Mouse (Mus musculus) brain, embryonic 14.5 days (tissue): ENCODE results near the gene Gm9803.

Experiments used
- CTCF ChIP-seq: fragments of 200-500 bp; IDR thresholded peaks from 2 replicates; pipeline ENCODE4 v1.5.1; 2012; ENCODE audit warnings: inconsistent platforms, mild to moderate bottlenecking, moderate library complexity, borderline replicate concordance; ENCODE audit not compliant: insufficient read depth, insufficient read length; ENCODE audit errors: extremely low read depth
- POLR2A ChIP-seq: fragments of 200-500 bp; IDR thresholded peaks from 2 replicates; pipeline ENCODE4 v1.6.1; 2012; ENCODE audit warnings: mild to moderate bottlenecking, inconsistent platforms, borderline replicate concordance; ENCODE audit not compliant: poor library complexity, insufficient read depth, insufficient read length, severe bottlenecking; ENCODE audit errors: extremely low read depth

- TF ChIP-seq POLR2A = no peak
- no peak for TF ChIP-seq CTCF
Observed at GRCm38 (mm10) chr10:43485751-43486268, 38.1 kb upstream of the Gm9803 start.
